Mouse (Mus musculus) MEL (cell line): Measurements from ENCODE around the gene Smyd3.

Experiments
- CTCF ChIP-seq, 3 experiments: IDR thresholded peaks in 2 of 3; conservative IDR thresholded peaks in 1 of 3; 2 replicates each; pipeline ENCODE4 v1.5.1; 2011 to 2012; ENCODE audit warnings: low read length in 3 of 3, low read depth in 2 of 3, mild to moderate bottlenecking in 2 of 3, improper control_type of control experiment in 1 of 3, inconsistent platforms in 1 of 3, mixed read lengths in 1 of 3, moderate library complexity in 1 of 3; ENCODE audit not compliant: control insufficient read depth in 1 of 3, insufficient read depth in 1 of 3, poor library complexity in 1 of 3, severe bottlenecking in 1 of 3
- ETS1 ChIP-seq: IDR thresholded peaks from 2 replicates; pipeline ENCODE4 v1.6.1; 2012; ENCODE audit warnings: low read depth, mild to moderate bottlenecking, inconsistent platforms, low read length, improper control_type of control experiment, moderate library complexity
- HCFC1 ChIP-seq: IDR thresholded peaks from 2 replicates; pipeline ENCODE4 v1.6.1; 2012; ENCODE audit warnings: low read depth, mild to moderate bottlenecking, inconsistent platforms, low read length, improper control_type of control experiment, moderate library complexity
- JUND ChIP-seq: IDR thresholded peaks from 2 replicates; pipeline ENCODE4 v1.6.1; 2011; ENCODE audit warnings: low read depth, mild to moderate bottlenecking, improper control_type of control experiment, low read length
- KAT2A ChIP-seq: conservative IDR thresholded peaks from 2 replicates; pipeline ENCODE4 v1.6.1; 2012; ENCODE audit warnings: low read depth, low read length, improper control_type of control experiment, inconsistent platforms
- MXI1 ChIP-seq: IDR thresholded peaks from 2 replicates; pipeline ENCODE4 v1.6.1; 2011; ENCODE audit warnings: mild to moderate bottlenecking, low read depth, low read length, improper control_type of control experiment
- MYC ChIP-seq: IDR thresholded peaks from 2 replicates; pipeline ENCODE4 v1.6.1; 2011; ENCODE audit warnings: low read depth, mild to moderate bottlenecking, low read length, improper control_type of control experiment, moderate library complexity
- POLR2A ChIP-seq, 2 experiments: IDR thresholded peaks; 2 replicates each; pipeline ENCODE4 v1.6.1; 2011 to 2012; ENCODE audit warnings: low read length in 2 of 2, mild to moderate bottlenecking in 2 of 2, control low read depth in 1 of 2, improper control_type of control experiment in 1 of 2, low read depth in 1 of 2, moderate library complexity in 1 of 2; ENCODE audit not compliant: control insufficient read depth in 1 of 2, insufficient read depth in 1 of 2, poor library complexity in 1 of 2
- RAD21 ChIP-seq: IDR thresholded peaks from 2 replicates; pipeline ENCODE4 v1.6.1; 2011; ENCODE audit warnings: mild to moderate bottlenecking, low read depth, low read length, improper control_type of control experiment
- TCF12 ChIP-seq: IDR thresholded peaks from 2 replicates; pipeline ENCODE4 v1.6.1; 2014; ENCODE audit warnings: low read depth, mild to moderate bottlenecking, inconsistent platforms, low read length, improper control_type of control experiment, moderate library complexity
- UBTF ChIP-seq: IDR thresholded peaks from 2 replicates; pipeline ENCODE4 v1.6.1; 2012; ENCODE audit warnings: low read depth, mild to moderate bottlenecking, inconsistent platforms, low read length, improper control_type of control experiment, moderate library complexity, borderline replicate concordance; ENCODE audit not compliant: insufficient read depth
- USF1 ChIP-seq: IDR thresholded peaks from 2 replicates; pipeline ENCODE4 v1.6.1; 2014; ENCODE audit warnings: low read depth, mild to moderate bottlenecking, inconsistent platforms, low read length, improper control_type of control experiment, moderate library complexity

GRCm38 (mm10) chr1:179436596-179436995, 81.2 kb downstream of the Smyd3 start:
- TF ChIP-seq JUND, result no peak
- no peak for TF ChIP-seq CTCF (IDR thresholded peaks at IDR 0.05 in 2 of 3, conservative IDR thresholded peaks at IDR 0.05 in 1 of 3; ENCODE audit: control insufficient read depth in 1 of 3, insufficient read depth in 1 of 3, low read depth in 2 of 3, low read length in 3 of 3, poor library complexity in 1 of 3, severe bottlenecking in 1 of 3)
- no peak for TF ChIP-seq POLR2A (IDR thresholded peaks at IDR 0.05; ENCODE audit: control insufficient read depth in 1 of 2, insufficient read depth in 1 of 2, low read depth in 1 of 2, low read length in 2 of 2, poor library complexity in 1 of 2)
- TF ChIP-seq MYC, result no peak
- TF ChIP-seq MXI1, result no peak
- no peak for TF ChIP-seq TCF12
- TF ChIP-seq UBTF, result no peak
- no peak for TF ChIP-seq ETS1
- no peak for TF ChIP-seq HCFC1
- no peak for TF ChIP-seq RAD21
- TF ChIP-seq USF1, result no peak
- TF ChIP-seq KAT2A, result no peak
